Mouse (Mus musculus) adrenal gland, postnatal 36 days (tissue): ENCODE results near the gene Elf1. TPM values are rescaled to one million over a fixed set of nuclear protein-coding genes. Genes with fewer than 3 reads are reported as not detected.

ENCODE experiments used
- microRNA-seq: library from miRNA; unstranded; fragments of <30 nt; microRNA quantifications from one replicate; pipeline ENCODE4 v1.2.0, GENCODE M21; 2021
- total RNA-seq, 2 experiments: library from RNA; stranded (reverse); gene quantifications; 2 replicates each; pipeline ENCODE4 v1.2.3; 2021

Gene Elf1
- total RNA-seq, 2 experiments from 2014 or later = 22.1 to 26.0 TPM

Small RNAs within 50 kb of the gene (microRNA-seq; reads per million reads assigned to microRNA genes)
- gene Gm27857 = not detected

Other genes starting within 250 kb of the Elf1 start
- gene Zfp957, start 233.8 kb upstream of the Elf1 start, total RNA-seq = not detected
- 100 to 1,000 TPM; 122 to 238 TPM for gene Rgcc, start 179.5 kb upstream of the Elf1 start, total RNA-seq
- gene Naa16, start 90.4 kb upstream of the Elf1 start, total RNA-seq = 10 to 100 TPM; 22.8 to 25.5 TPM
- gene Mtrf1, start 83.4 kb upstream of the Elf1 start, total RNA-seq = 1 to 10 TPM; 3.9 to 8.8 TPM
- 1 to 10 TPM; 7.8 to 9.4 TPM for gene Kbtbd7, start 54.7 kb upstream of the Elf1 start, total RNA-seq
- gene Kbtbd6, start 29.4 kb upstream of the Elf1 start, total RNA-seq = under 1 TPM; 0.13 TPM
- 10 to 100 TPM; 39.7 to 42.7 TPM for gene Wbp4, start 326 bp downstream of the Elf1 start, total RNA-seq
- 100 to 1,000 TPM in 1 of 2 experiments, 10 to 100 TPM in 1; 96.7 to 149 TPM for gene Sugt1, start 106.5 kb downstream of the Elf1 start, total RNA-seq
- gene Cnmd, start 181.0 kb downstream of the Elf1 start, total RNA-seq = under 1 TPM; 0.60 to 0.92 TPM